Mouse (Mus musculus) cerebellum, adult 9-10 months (tissue): ENCODE measurements around the gene Kdm4b.
A peak's percentile ranks its signal among the peaks of the same experiment; 100 is the strongest.

Source experiments
- DNase-seq: peaks from one replicate; pipeline ENCODE4 v3.0.0; 2022

Kdm4b gene

DNA sequence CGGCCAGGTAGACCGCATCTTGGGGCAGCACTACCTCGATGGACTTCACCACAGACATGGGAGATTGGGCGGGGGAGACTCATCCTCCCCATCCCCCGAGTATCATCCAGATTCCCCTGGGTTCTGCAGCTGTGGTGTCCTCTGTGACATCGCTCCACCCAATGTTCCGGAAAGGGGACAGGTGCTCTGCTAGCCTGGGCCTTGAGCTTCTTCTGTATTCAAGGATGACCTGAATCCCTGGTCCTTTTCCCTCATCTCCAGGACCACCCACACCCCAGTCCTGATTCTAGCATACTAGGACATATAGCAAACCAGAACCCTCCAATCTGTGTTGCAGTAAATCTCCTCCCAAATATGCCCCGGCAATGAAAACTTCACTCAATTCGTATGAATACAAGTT lies 25.7 kb upstream of the Kdm4b start, which contains the start of gene Arrdc5:
Arrdc5 (minus strand) TSS at position 101 of the 400 bp plus-strand sequence.
- no peak for DNase-seq

DNA sequence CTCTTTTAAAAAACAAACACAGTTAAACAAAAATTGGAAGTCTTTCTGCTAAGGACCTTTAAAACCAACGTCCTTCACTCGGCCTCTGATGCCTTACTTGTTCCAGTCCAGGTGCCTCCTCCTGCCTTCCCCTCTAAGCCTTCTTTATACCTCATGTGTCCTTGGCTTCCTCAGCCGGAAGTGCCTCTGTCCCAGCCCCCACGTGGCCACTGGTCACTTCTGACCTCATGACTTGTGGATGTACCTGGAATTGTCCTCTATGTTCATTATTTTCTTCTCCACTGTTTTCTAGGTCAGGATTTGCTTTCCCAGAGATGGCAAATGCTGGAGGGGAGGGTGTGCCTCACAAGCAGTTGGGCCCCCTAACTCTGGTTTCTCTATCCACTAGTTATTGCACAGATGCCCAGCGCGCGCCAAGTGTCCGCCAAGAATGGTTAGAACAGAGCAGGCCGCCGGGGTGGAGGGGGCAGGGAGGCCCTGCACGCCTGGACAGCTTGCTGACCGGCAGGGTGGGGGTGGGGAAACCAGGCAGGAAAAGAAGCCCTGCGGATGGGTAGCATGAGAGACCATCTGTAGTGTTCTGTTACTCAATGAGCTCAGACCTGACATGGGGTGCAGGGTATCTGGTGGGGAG lies 23.4 kb upstream of the Kdm4b start:
- no peak for DNase-seq

DNA sequence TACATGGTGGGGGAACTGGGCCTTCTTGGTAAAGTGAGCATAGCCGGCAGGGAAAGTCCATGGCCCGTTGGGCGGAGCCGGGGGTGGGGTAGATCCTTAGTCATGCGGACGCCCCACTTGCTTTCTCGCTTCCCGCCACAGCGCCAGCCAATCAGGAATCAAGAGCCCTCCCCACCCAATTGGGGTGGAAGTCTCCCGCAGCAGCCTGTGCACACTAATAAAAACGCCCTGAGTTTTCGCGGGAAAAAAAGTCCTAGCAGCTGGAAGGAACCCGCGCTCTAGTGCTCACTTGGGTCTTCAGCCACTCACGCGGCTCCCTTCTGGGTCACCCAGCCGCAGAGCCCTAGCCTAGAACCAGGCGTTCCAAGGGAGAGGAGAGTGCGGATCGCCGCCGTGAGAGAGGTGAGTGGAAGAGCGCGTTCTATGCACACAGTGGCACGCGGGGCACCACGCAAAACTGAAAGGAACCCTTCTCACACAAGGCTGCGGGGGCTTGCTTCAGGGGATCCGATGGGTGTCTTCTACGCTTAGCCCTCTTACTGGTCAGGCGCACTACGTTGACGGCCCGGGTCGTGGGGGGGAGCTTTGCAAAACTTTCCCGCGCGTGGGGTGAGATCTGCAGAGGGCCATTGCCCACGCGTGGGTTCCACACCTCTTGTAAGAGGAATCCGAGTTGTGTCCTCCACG lies 22.6 kb upstream of the Kdm4b start, which contains the start of gene Uhrf1:
Uhrf1 (plus strand) TSS at position 162 of the 687 bp plus-strand sequence.
- no peak for DNase-seq

DNA sequence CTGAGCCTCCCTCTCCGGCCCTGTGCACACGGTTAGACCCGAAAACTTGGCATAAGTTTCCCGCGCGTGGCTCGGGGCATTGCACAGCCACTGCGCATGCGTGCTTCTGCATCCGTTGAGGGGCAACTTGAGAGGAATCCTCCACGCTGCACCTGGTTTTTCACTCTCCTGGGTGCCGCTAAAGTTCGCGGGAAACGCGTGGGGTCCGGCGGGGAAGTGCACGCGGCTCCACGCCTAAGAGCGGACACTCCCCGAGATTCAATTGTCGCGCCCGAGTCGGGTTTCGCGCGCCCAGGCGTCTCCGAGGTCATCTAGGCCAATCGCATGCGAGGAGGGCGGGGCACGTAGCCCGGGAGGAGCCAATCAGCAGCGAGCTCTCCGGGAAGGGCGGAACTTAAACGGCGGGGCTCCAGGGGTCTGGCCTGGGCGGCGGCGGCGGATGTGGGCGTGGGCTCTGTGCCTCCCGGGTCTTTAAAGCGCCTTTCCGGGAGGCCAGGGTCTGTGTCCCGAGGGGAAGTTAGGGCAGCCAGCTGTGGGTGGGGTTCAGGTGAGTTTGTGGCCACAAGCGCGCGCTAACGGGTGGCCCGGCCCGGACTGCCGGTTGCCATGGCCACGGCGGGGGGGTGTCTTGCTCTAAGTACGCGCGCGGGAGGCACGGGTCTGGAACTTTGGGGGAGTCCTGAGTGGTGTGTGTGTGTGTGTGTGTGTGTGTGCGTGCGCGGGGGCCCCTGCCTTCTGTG lies 21.8 kb upstream of the Kdm4b start:
- DNase-seq: peak; percentile 91

- no peak for DNase-seq
Observed at GRCm38 (mm10) chr17:56304718-56305117, 21.1 kb upstream of the Kdm4b start.

GRCm38 (mm10) chr17:56305156-56305555 lies 20.7 kb upstream of the Kdm4b start:
- DNase-seq: no peak

DNA sequence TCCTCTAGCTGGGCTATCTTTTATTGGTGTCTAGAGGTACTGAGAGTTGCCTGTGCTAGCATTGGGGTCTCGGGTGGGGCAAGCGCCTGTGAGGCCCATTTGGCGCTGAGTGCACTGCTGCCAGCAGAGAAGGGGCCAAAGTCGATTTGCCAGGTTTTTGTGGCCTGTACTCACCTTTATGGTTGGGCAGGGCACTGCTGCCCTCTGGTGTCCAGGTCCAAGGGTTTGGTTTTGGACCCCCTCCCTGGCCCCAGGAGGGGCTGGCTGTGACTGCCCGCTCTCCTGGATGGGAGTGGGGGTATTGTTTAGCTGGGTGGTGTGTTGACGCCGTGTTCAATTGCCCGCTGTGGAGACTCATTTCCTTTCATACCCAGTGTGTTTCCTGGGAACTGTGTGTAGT lies 20.0 kb upstream of the Kdm4b start:
- DNase-seq: no peak

GRCm38 (mm10) chr17:56308088-56308487 lies 17.8 kb upstream of the Kdm4b start:
- no peak for DNase-seq

GRCm38 (mm10) chr17:56309191-56309945 lies 16.5 kb upstream of the Kdm4b start:
- no peak for DNase-seq

DNA sequence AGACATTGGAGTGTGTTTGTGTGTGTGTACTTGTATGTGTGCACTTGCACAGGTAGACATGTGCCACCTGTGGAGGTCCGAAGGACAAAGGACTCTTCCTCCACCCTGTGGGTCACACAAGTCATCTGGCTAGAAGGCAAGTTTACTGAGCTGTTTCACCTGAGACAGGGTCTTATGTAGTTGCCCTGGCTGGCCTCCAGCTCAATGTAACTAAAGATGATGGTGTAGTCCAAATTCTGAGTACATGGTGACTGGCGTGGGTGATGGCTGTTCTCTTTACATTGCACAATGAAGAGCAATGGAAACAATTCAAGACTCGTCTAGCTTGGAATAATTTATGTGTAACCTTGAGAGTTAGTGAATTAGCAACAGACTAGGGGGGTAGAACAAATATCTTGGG lies 1.4 kb upstream of the Kdm4b start:
- peak; percentile 63 for DNase-seq

GRCm38 (mm10) chr17:56326153-56327147 lies 588 bp downstream of the Kdm4b start:
- DNase-seq: no peak

- no peak for DNase-seq
Observed at GRCm38 (mm10) chr17:56329267-56329666, 3.4 kb downstream of the Kdm4b start.

- DNase-seq: no peak
Observed at GRCm38 (mm10) chr17:56330345-56330744, 4.5 kb downstream of the Kdm4b start.

DNA sequence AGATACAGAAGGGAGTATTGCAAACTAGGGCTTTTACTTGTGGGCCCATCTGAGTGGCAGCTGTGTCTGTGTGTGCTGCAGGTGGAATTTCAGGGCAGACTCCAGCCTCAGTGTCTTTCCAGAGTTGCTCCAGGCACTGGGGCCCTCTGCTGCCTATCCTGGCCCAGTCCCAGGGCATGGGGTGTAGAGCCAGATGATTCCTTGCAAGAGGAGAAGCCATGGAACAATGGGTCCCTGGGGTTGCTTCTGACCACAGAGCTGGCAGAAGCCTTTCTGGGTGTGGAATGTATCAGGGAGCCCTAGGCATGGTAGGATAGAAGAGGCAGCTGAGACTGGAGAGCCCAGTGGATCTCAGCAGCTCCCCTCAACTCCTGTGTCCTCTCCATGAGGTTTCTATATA lies 5.4 kb downstream of the Kdm4b start:
- DNase-seq: no peak

GRCm38 (mm10) chr17:56332987-56333386 lies 7.1 kb downstream of the Kdm4b start:
- DNase-seq: no peak

DNA sequence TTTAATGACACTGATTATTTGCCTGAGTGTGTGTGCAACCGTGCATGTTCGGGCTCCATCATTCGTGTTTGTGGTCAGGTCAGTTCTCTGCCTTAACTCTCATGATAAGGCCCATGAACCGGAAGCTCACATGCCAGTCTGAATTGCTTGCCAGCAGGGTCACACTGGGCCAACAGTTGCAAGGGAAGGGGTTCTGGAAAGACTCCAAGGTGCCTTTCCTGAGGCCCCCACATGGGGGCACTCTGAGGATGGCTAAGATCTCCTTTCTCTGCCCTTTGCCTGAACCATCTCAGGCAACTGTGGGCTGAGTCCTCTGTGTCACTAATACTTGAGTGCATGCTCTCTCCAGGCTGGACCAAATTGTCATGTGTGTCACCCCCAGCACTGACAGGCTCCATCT lies 11.3 kb downstream of the Kdm4b start:
- peak; percentile 83 for DNase-seq

DNA sequence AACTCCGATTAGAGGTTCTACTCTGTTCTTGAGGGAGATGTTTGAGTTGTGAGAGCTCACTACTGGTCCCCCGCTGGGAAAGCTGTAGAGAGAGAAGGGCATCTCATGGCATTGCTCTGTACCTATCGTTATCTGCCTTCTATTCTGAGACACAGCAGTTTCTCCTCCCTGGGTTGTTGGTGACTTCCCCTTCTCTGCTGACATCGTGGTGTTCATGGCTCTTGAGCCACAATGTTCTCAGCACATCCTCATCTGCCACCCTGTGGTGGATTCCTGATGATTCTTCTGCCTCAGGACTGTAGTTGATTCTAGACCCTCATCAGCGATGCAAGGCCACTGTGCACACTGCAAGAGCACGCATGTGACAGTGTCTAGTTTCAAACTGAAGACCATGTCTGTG lies 11.9 kb downstream of the Kdm4b start:
- no peak for DNase-seq

- no peak for DNase-seq
Observed at GRCm38 (mm10) chr17:56338909-56339308, 13.0 kb downstream of the Kdm4b start.

GRCm38 (mm10) chr17:56340717-56341116 lies 14.9 kb downstream of the Kdm4b start:
- DNase-seq: peak; percentile 86

DNA sequence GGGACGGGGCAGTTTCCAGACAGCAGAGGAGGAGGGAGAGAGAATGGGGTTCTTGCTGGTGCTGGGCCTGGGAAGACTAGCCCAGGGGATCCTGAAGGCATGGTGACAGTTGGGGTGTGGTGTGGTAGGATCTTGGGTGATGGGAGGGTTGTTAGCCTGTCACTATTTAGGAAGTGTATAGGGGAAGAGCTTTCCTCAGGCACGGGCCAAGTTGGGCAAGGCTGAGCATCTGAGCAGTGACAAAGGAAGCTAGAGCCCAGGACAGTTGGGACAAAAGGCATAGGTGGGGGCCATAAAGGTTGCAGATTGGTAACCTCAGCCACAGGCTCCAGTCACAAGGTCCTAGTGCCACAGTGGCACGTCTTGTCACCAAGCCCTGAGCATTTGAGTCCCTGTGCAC lies 17.6 kb downstream of the Kdm4b start:
- DNase-seq: no peak

DNA sequence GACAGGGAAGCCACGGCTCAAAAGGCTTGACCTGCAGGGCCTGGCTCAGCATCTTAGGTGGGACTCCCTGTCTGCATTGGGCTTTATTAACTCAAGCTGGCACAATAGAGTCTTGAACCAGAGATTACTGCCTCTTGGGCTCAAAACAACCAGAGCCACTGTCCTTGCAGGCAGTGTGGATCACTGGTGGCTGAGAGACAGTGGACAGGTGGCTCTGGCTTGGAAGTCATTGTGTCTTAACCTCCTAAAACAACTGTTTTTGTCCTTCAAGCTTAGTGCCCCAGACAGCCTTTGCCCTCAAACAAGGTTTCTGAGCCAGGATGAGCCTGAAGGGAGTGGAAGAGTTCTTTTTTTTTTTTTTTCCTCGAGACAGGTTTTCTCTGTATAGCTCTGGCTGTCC lies 19.5 kb downstream of the Kdm4b start:
- DNase-seq: no peak

DNA sequence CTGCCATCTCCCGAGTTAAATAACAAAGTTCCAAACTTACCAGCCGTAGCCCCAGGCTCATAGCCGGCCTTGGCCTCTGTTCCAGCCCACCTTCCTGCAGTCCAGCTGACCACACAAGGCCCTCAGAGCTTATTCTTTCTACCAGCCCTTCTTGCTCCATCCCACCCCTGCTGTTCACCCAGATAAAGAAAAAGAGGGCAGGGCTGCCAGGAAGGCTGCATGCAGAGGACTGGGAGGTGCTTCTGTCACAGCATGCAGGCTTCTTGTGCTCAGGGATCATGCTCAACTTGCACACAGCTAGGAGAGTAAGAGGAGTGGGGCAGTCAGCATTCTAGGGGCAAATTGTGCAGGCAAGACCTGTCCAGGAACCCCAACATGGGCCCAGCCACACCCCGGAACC lies 22.3 kb downstream of the Kdm4b start:
- DNase-seq: no peak
